Mouse (Mus musculus) cerebellum, adult (tissue): Measurements from ENCODE around the gene Wasf3.

Experiments
- ATAC-seq: cut with Nextera tagmentation; 2 replicates; pipeline ENCODE4 v1.9.2; 2017; ENCODE audit warnings: mild to moderate bottlenecking, moderate library complexity, mixed read lengths; ENCODE audit not compliant: insufficient number of reproducible peaks, low FRiP score, low TSS enrichment

The Wasf3 gene

DNA sequence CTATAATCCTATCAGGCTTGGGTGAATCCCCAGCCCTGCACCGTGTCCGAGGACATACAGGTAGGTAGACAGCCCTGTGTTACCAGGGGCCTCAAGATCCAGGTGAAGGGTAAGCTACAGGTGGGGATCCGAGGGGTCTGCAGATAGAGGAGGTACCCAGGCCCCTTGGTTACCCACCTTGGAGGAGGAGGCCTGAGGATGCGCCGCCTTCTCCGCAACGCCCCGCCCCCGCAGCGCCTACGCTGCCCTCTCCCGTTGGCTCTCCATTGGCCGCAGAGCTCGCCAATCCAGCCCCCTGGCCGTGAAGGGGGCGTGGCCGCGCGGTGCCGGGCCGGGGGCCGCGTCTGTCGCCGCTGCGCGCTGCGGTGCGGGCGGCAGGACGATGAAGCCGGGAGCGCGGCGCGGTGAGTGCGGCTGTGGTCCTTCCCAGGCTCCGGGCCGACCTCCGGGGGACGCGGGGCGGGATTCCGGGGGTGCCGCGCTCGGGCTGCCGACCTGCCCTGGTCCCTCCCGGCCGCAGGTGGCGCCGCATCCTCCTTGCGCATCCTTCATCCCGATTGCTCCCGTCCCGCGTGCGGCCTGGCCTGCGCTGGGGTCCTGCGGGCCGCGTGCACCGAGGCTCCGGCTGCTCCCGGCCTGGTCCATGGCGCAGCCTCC, at the start of gene Wasf3:
Gene Wasf3 (plus strand): TSS at position 51 of the 657 bp plus-strand sequence.
- ATAC-seq = peak; percentile 91

DNA sequence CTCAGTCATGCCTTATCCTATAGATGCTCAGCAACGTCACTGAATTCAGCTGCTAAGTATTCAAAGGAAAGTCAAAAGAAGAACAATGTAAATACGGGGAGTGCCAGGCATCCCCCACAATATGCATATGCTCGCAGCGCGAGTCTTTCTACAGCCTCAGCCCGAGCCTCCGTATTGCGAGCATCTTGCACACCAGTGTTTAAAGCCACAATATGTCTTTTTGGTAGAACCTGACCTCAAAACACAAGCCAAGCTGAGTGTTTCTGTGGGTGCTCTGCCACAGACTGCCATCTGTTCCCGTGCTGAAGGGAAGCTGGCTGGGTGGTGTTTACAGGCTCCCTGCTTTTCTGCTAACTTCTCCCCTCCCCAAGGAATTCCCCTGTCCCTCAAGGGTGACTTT, 46.7 kb upstream of the Wasf3 start:
- peak; percentile 52; the same call in 1 of the 2 replicates for ATAC-seq

DNA sequence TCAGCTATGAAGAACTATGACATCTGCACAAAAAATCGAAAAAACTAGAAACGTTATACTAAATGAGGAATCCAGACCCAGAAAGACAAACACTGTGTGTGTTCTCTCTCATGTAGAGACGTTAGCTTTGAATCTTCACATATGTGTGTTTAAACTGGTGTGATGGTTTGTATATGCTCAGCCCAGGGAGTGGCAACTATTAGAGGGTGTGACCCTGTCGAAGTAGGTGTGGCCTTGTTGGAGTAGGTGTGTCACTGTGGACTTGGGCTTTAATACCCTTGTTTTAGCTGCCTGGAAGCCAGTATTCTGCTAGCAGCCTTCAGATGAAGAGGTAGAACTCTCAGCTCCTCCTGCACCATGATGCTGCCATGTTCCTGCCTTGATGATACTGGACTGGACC, 44.7 kb upstream of the Wasf3 start:
- ATAC-seq = no peak

DNA sequence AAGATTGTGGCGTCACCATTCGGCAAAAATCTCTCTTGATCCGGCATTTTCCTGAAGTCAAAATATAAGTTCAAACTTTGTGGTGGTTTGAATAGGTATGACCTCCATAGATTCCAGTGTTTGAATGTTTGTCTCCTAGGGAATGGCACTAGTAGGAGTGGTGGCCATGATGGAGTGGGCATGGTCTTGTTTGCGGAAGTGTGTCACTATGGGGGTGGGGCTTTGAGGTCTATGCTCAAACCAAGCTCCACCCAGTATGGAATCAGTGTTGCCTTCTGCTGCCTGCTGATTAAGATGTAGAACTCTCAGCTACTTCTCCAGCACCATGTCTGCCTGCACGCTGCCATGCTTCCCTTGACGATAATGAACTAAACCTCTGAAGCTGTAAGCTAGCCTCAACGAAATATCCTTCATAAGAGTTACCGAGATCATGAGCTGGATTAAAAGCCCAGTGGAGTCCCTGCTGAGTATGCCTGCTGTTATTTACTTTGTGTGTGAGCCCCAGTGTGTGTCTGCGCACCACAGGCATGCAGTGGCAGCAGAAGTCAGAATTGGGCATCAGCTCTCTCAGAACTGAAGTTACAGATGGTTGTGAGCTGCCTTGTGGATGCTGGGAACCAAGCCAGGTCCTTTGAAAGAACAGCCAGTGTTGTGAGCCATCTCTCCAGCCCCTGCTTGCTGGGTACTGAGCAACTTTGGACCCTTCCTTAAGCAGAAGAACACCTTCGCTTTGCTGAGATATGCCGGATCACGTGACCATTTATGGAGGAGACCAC, 39.7 kb upstream of the Wasf3 start:
- ATAC-seq = no peak

DNA sequence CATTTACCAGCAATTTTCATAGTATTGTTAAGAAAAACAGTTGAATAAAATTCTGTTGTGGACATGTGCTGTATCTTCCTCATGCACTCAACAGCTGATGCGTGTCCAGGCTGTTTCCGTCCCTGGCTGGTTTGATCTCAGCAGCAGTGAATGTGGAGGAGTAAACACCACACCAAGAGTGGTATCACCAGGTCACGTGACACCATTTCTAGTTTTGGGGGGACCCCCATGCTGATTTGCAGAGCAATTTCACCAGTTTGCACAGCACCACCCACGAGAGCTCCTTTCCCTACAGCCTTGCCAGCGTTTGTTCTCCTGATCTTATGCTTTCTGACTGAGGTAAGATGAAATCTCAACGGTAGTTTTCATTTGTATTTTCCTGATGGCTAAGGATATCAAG, 37.7 kb upstream of the Wasf3 start:
- no peak for ATAC-seq

DNA sequence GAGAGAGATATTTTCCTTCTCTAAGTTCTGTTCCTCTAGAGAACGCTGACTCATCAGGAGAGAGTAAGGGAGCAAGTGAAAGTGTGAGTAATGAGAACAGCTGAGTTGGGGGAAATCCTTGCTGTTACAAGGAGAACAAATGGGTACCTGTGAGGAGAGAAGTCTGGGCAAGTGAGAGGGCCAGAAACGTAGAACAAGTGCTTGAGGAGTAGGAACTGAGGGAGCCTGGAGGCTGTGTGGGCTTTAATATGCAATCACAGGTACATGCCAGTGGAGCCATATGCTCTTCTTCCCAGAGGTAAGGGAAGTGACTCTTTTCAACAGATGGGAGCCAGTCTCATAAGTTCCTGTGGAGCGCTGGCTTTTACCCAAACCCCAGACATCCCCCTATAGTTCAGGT, 35.6 kb upstream of the Wasf3 start:
- peak; percentile 26; the same call in 1 of the 2 replicates for ATAC-seq

DNA sequence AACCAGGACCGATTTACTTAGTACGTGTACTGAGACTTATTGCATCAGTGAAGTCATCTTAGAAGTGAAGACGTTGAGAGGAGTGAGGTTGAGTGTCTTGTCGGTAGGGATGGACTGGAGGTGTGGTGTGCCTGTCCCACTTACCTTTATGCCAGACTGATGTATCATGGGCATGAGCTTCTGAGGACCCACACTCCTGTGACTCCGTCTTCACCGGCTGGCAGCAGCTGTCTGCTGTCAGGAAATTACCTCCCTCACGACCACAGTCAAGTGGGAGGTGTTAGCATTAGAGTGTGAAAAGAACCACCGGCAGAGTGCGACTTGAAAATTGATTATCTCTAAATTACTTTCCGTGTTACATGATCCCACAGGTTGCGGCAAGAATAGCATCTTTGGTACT, 34.0 kb upstream of the Wasf3 start:
- ATAC-seq = no peak

DNA sequence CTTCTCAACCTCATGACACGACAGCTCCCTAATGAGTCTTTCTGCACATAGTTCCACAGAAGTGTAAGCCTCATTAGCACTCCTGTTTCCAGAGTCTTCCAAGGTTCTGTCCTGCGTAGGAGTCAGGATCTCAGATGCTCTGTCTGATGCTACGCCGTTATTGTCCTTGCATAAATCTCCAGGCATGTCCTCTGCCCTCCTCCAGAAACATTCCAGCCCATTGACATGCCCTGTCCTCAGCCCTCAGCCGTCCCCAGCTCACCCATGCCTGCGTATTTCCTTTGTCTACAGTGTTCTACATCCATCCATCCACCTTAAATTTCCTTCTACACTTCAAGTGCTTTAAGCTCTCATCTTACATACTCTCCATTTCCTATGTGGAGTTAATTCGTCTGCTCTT, 32.8 kb upstream of the Wasf3 start:
- no peak for ATAC-seq

DNA sequence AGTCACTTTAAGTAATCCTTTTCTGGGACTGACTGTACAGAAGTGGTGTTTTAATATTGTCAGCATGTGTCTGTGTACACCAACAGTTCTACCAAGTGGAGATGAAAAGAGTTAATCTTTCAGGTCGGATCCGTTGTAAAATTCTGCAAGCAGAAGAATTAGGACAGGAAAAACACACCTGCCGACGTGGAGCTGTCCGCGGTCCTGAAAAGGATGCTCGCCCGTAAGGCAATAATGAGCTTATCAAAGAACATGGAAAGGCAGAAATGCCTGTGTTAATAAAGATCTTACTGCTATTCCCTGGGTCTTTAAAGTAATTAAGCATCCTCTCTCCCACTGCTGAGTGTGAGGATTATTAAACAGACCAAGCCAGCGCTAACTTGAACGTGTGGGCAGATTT, 24.4 kb upstream of the Wasf3 start:
- ATAC-seq = no peak

DNA sequence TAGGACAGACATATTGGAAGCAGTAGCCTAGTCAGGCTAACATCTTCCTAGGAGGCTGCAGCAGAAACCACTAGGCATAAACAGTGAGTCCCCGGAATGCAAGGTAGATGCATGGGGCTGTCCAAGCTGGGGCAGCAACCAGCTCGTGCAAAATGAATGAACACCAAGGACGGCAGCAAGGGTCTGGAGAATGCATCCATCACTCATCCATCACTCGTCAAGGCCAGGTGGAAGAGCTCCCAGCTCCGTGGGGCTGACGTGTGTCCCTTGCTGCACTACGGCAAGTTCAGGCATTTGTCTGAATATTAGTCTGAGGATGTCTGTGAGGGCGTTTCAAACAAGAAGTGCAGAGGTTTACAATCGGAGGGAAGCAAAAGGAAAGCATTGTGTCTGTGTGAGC, 22.1 kb upstream of the Wasf3 start:
- no peak for ATAC-seq

DNA sequence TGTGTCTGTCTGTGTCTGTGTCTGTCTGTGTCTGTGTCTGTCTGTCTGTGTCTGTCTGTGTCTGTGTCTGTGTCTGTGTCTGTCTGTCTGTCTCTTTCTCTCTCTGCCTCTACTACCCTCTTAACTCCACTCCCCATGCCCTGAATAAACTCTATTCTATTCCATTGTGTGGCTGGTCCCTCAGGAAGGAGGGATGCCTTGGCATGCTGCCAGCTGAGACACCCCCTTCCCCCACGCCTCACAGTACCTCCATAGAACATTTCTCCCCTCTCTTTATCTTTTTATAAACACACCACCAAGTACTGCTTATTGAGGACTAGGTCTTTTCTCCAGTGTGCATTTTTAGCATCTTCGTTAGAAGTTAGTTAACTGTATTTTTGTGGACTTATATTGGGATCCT, 16.4 kb upstream of the Wasf3 start:
- no peak for ATAC-seq

DNA sequence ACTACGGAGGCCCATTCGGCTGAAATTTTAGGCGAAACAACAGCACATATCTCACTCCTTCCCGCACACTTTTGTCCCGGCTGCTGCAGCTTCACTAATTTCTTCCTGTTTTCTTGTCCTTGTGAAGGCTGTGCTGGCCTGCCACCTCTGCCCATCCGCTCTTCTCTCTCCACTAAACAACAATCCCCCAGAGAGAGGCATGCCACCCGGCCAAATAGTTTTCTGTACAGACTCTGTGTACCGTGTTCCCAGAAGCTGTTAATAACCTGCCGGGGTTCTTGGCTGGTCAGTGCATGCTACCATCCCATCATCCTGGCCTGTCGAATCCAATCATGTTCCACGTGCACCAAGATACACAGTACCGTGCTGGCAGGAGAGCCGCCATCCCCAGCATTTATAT, 15.8 kb upstream of the Wasf3 start:
- no peak for ATAC-seq

DNA sequence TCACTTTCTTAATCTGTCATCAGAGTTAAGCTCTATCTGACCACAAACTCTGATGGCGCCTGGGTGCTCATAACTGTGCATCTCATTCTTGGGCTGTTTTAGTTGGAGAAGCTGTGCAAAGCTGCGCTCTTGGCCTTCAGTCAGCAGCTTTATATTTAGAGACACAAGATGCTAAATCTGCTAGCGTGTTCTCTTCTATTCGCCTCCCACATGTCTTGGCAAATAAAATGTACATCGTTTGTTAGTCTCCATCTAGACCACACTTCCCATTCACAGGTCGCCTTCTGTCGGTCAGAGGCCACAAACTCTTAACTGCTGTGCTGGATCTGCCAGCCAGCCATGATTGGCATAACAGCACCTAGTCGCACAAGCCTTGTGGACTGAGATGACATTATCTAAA, 14.0 kb upstream of the Wasf3 start:
- no peak for ATAC-seq

DNA sequence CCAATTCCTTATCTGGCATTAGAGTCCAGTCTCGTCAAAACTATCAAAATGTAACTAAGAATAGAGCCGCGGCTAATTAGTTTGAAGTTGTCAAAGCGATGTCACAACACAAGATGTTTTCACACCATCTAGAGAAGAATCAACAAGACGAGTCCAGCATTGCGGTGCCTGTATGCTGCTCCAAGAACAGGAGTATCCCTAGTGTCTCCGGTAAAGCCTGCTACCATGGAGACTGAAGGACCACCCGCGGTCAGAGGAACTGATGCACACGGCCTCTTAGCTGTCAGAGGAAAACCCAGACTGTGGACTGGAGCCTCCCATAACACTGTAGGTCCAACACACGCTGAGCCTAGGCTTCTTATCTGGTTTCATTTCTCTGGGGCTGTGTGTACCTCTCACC, 11.5 kb upstream of the Wasf3 start:
- no peak for ATAC-seq

DNA sequence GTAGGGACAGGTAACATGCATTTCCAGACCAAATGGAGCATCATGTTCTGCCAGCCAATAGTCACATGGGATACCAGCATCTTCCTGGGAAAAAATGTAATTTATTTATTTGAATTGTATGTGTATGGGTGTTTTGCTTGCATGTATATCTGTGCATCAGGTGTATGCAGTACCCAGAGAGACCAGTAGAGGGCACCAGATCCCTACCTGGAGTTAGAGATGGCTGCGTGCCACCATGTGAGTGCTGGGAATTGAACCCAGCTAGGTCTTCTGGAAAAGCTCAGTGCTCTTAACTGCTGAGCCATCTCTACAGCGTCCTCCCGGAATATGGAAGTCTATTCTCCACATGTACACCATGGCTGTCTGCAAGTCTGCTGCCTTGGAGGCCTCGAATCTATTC, 8.2 kb upstream of the Wasf3 start:
- ATAC-seq = no peak

DNA sequence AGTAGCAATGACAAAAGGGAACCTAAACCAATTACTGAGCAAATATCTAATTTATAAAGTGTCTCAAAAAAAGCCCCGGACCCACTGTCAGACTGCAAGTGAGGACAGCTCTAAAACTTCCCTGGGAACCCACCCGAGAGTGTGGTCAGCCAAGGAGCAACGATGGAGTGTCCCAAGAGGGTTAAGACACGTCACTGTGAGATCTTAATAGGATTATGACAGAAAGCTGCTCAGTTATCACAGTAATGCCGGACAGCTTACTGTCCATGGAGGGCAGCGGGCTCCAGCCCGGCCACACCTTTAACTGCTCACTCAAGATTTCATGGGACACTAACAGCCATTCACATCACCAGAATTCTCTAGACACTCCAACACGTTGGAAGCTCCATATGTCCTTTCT, 4.7 kb upstream of the Wasf3 start:
- ATAC-seq = no peak

DNA sequence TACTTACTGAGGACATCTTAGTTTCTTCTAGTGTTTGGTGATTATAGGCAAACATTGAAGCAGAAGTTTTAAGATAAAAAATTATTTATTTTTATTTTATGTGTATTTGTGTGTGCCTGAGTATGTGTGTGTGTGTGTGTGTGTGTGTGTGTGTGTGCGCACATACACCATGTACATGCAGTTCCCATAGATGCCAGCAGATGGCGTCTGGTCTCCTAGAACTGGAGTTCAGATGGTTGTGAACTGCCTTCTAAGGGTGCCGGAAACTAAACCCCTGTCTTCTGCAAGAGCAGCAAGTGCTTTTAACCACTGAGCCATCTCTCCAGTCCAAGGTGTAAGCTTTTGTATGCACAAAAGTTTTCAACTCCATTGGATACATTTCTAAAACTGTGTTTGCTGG, 2.5 kb upstream of the Wasf3 start:
- ATAC-seq = no peak

DNA sequence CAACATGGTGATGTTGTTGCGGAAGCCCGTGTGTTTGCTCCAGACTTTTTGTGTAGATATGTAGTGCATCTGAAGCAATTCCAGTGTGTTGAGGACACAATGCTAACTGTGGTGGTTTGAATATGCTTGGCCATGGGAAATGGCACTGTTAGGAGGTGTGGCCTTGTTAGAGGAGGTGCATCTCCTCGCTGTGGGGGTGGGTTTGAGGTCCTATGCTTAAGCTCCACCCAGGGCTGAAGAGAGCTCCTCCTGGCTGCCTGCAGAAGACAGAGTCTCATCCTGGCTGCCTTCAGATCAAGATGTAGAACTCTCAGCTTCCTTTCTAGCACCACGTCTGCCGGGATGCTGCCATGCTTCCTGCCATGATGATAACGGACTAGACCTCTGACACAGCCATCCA, 1.4 kb upstream of the Wasf3 start:
- ATAC-seq = no peak

DNA sequence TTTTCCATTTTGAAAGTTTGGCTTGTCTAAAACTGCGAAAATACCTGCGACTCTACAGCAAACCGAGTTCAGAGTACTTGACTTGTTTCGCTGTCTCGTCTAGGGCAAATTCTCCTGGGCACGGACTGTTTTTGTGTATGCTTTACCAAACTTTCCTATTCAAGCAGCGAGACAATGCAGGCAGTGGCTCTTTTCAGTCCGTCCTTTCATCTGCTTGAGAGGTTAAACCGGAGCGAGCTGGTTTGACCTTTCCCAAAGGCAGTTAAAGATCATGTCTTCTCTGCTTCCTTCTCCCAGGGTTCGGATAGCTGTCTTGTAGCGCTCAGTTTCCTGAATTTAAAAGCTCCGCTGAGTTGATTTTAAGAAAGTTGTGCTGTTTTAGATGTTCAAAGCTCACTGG, 1.2 kb downstream of the Wasf3 start:
- no peak for ATAC-seq

DNA sequence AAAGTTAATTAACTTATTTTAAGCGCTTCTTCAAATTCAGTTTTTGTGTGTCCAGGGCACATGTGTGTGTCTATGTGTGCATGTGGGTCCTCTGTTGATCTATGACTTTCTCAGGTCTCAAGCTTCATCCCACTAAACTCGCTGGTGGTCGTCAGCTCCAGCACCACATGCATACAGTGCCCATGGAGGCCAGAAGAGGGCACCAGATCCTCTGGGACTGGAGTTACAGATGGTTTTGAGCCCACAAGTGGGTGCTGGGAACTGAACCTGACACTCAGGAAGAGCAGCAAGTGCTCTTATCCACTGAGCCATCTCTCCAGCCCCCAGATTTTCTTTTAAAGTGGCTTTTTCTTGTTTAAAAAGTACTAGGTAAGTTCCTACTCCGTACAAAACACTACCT, 2.1 kb downstream of the Wasf3 start:
- ATAC-seq = no peak

DNA sequence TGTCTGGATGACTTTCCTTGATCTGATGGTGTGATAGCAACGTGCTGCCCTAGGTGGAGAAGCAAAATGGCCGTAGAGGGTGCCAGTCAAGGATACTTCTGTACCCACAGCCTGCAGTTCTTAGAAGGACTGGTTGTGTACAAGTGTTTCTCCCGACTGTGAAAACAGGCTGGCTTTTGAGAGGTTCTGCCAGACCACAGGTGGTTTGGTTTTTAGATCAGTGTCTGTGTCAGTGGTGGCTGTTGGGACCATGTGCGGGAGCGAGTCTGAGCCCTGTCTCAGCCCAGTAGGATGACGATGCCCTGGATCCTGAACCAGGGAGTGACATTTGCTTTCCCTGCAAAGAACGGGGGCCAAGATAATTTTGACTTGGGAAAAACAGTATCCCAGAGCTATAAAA, 9.8 kb downstream of the Wasf3 start:
- ATAC-seq = peak; percentile 64; the same call in 1 of the 2 replicates

DNA sequence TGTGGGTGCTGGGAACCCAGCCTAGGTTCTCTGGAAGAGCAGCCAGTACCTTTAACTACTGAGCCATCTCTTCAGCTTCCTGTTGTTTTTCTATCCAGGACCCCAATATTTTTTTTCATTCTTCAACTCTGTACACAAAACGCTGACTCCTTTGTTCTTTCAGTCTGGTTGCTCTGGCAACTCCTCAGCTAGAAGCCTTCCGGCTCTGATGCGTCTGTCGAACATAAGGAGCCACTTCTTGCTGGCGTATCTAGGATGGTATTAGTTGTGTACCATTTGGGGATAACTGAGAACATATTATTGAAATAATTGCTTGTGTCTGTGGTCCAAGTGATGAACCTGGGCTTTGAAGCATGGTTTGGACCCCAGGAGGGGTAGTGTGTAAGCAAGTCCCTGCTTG, 12.5 kb downstream of the Wasf3 start:
- no peak for ATAC-seq
